Mouse (Mus musculus): ENCODE results near the gene Nup133. TPM values are rescaled to one million over a fixed set of nuclear protein-coding genes. Genes with fewer than 3 reads are reported as not detected.
A peak's percentile ranks its signal among the peaks of the same experiment; 100 is the strongest.

Nup133 gene
- total RNA-seq (2012; rRNA removed) (44.8 and 49.6 TPM in 2 replicates), polyA plus RNA-seq (2012; ENCODE audit: insufficient read depth in 1 of 2, insufficient read length in 2 of 2, low read depth in 1 of 2, low replicate concordance in 2 of 2, missing spikeins in 1 of 2) (10 to 100 TPM; 58.0 to 58.1 TPM)

DNA sequence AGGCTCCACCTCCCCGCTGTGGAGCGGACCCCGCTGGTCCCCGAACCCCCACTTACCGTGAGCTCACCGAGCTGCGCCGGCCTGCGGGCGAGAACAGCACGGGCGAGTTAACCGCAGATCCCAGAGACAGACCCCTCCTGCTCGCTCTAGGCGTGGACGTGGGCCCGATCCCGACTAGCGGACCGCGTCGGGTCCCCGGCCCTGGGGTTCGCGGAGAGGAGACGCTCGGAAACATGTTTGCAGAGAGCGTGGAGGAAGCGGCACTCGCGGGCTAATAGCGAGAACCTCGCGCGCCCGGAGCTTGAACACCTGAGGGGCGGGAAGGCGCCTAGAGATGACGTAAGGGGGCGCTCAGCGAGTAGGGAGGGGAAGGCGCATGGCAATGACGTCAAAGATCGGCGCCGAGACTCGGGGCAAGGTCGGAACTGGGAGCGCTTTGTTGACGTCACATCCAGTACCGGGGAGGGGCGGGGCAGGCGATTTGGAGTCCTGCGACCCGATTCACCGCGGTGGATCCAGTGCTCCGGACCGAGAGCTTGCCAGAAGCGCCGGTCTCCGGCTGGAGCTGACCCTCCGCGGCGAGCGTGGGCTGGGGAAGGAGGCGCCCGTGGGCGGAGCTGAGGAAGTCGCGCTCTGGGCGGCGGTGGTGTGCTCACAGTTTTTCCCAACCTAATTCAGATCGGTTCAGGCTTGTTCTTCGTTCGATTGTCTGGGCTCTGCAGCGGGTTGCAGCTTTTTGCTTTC is at the start of gene Nup133:
Gene Nup133 (minus strand): TSS at position 324 of the 744 bp plus-strand sequence.
- H3K9ac ChIP-seq (ENCODE audit: control insufficient read depth, low read depth, low read length, poor library complexity, severe bottlenecking), result peak within 1 kb of the TSS; percentile 89
- H3K27me3 ChIP-seq (ENCODE audit: control insufficient read depth in 1 of 2, insufficient read depth in 2 of 2, low read length in 2 of 2), result no peaks in the 10 kb centered on the region
- DNase-seq (ENCODE audit: low read depth, low spot score), result peak; percentile 99
- no peaks in the 10 kb centered on the region for H3K9me3 ChIP-seq (replicated peaks; ENCODE audit: insufficient read depth, low read length)
- H3K27ac ChIP-seq (ENCODE audit: control insufficient read depth, low read depth, low read length), result peak within 1 kb of the TSS; percentile 60
- peaks cover 17% of the 10 kb centered on the region for H3K79me2 ChIP-seq (ENCODE audit: control insufficient read depth, insufficient read depth, low read length, poor library complexity)
- H3K4me1 ChIP-seq (ENCODE audit: control insufficient read depth in 1 of 2, insufficient read depth in 2 of 2, low read length in 2 of 2), result peaks cover 3% of the 10 kb centered on the region in 2 experiments; a peak in 1 of 4 replicates
- H3K4me3 ChIP-seq (ENCODE audit: control insufficient read depth in 1 of 2, insufficient read depth in 1 of 2, low read depth in 2 of 2, low read length in 2 of 2), result peak within 1 kb of the TSS; percentile 83 to 85
- peaks cover 3 to 4% of the 10 kb centered on the region in 2 experiments; a peak in 3 of 4 replicates for H3K36me3 ChIP-seq (ENCODE audit: control insufficient read depth in 1 of 2, insufficient read depth in 2 of 2, low read length in 2 of 2)
- TF ChIP-seq MAFK (IDR thresholded peaks at IDR 0.05; ENCODE audit: borderline replicate concordance, low read depth, low read length) (no peak), JUND (IDR thresholded peaks at IDR 0.05; ENCODE audit: low read depth, low read length) (no peak), TAL1 (IDR thresholded peaks at IDR 0.05; ENCODE audit: low read length) (no peak), GATA1 (IDR thresholded peaks at IDR 0.05; ENCODE audit: low read depth, low read length) (no peak), NELFE (IDR thresholded peaks at IDR 0.05; ENCODE audit: low read depth, low read length) (peak; percentile 83), CTCF (IDR thresholded peaks at IDR 0.05 in 2 of 3, conservative IDR thresholded peaks at IDR 0.05 in 1 of 3; ENCODE audit: control insufficient read depth in 1 of 3, insufficient read depth in 1 of 3, low read depth in 2 of 3, low read length in 3 of 3, poor library complexity in 1 of 3, severe bottlenecking in 1 of 3) (no peak), KAT2A (conservative IDR thresholded peaks at IDR 0.05; ENCODE audit: low read depth, low read length) (peak; percentile 78), POLR2A (IDR thresholded peaks at IDR 0.05; ENCODE audit: control insufficient read depth in 1 of 2, insufficient read depth in 1 of 2, low read depth in 1 of 2, low read length in 2 of 2, poor library complexity in 1 of 2) (peak; percentile 61 to 87), MAX (IDR thresholded peaks at IDR 0.05; ENCODE audit: low read length) (peak; percentile 52; the same call in 1 of the 2 replicates), CHD2 (IDR thresholded peaks at IDR 0.05; ENCODE audit: low read length) (peak; percentile 62; the same call in 1 of the 2 replicates), USF1 (IDR thresholded peaks at IDR 0.05; ENCODE audit: low read depth, low read length) (no peak), ELF1 (IDR thresholded peaks at IDR 0.05; ENCODE audit: low read depth, low read length) (peak; percentile 83), ZMIZ1 (IDR thresholded peaks at IDR 0.05; ENCODE audit: low read depth, low read length) (peak; percentile 22; the same call in 1 of the 2 replicates), UBTF (IDR thresholded peaks at IDR 0.05; ENCODE audit: borderline replicate concordance, insufficient read depth, low read depth, low read length) (no peak), E2F4 (IDR thresholded peaks at IDR 0.05; ENCODE audit: borderline replicate concordance, low read depth, low read length) (peak; percentile 60; the same call in 1 of the 2 replicates), POLR2AphosphoS2 (IDR thresholded peaks at IDR 0.05; ENCODE audit: low read length) (no peak), TCF12 (IDR thresholded peaks at IDR 0.05; ENCODE audit: low read depth, low read length) (peak; percentile 20; the same call in 1 of the 2 replicates), MEF2A (IDR thresholded peaks at IDR 0.05; ENCODE audit: extremely low read depth, insufficient replicate concordance, low read depth, low read length, poor library complexity, severe bottlenecking) (no peak), NRF1 (IDR thresholded peaks at IDR 0.05; ENCODE audit: insufficient read depth, low read depth, low read length, poor library complexity, severe bottlenecking) (no peak), TBP (IDR thresholded peaks at IDR 0.05; ENCODE audit: low read depth, low read length) (peak; percentile 75), MAZ (IDR thresholded peaks at IDR 0.05; ENCODE audit: low read depth, low read length) (peak; percentile 82), RCOR1 (IDR thresholded peaks at IDR 0.05; ENCODE audit: low read depth, low read length) (no peak), POLR2AphosphoS5 (IDR thresholded peaks at IDR 0.05; ENCODE audit: borderline replicate concordance, low read depth, low read length) (no peak), ZC3H11A (IDR thresholded peaks at IDR 0.05; ENCODE audit: low read depth, low read length) (peak; percentile 49; the same call in 1 of the 2 replicates), MXI1 (IDR thresholded peaks at IDR 0.05; ENCODE audit: low read depth, low read length) (peak; percentile 98), ZKSCAN1 (IDR thresholded peaks at IDR 0.05; ENCODE audit: low read depth, low read length) (no peak), ZNF384 (IDR thresholded peaks at IDR 0.05; ENCODE audit: low read depth, low read length) (no peak), MYB (IDR thresholded peaks at IDR 0.05; ENCODE audit: low read depth, low read length) (no peak), BHLHE40 (IDR thresholded peaks at IDR 0.05; ENCODE audit: borderline replicate concordance, low read depth, low read length) (no peak), HCFC1 (IDR thresholded peaks at IDR 0.05; ENCODE audit: low read depth, low read length) (peak; percentile 95), ETS1 (IDR thresholded peaks at IDR 0.05; ENCODE audit: low read depth, low read length) (no peak; the same call in 1 of the 2 replicates), SIN3A (IDR thresholded peaks at IDR 0.05; ENCODE audit: low read length) (peak; percentile 98), EP300 (IDR thresholded peaks at IDR 0.05; ENCODE audit: low read depth in 1 of 2, low read length in 2 of 2) (no peak), MYC (IDR thresholded peaks at IDR 0.05; ENCODE audit: low read depth, low read length) (peak; percentile 73; the same call in 1 of the 2 replicates), CHD1 (IDR thresholded peaks at IDR 0.05; ENCODE audit: low read depth, low read length) (no peak)
